Mouse (Mus musculus): Measurements from ENCODE around the gene Olfr513. TPM values are rescaled to one million over a fixed set of nuclear protein-coding genes. Genes with fewer than 3 reads are reported as not detected.

The Olfr513 gene
- polyA plus RNA-seq (2015; fragmentation: Nextera tagmentation; extraction: Ambion mirVana), result not detected in 2 replicates

- WGBS, result 61% methylated on average over 1 of the region's 1 CpGs
- no peaks in the 10 kb centered on the region for H3K4me1 ChIP-seq (ENCODE audit: control insufficient read depth, insufficient read depth, low read length)
- no peak within 1 kb of the TSS for H3K4me3 ChIP-seq (ENCODE audit: low read length)
- ATAC-seq, result no peak
- no peak within 1 kb of the TSS for H3K4me2 ChIP-seq (ENCODE audit: low read depth, low read length)
- H3K27ac ChIP-seq (ENCODE audit: low read length), result no peak within 1 kb of the TSS
- H3K9me3 ChIP-seq (ENCODE audit: control insufficient read depth, low read length), result no peaks in the 10 kb centered on the region
- H3K36me3 ChIP-seq (ENCODE audit: control insufficient read depth, insufficient read depth, low read length), result no peaks in the 10 kb centered on the region
- no peaks in the 10 kb centered on the region for H3K27me3 ChIP-seq (replicated peaks; ENCODE audit: control insufficient read depth, insufficient read depth, low read length)
- no peak within 1 kb of the TSS for H3K9ac ChIP-seq (ENCODE audit: low read depth, low read length)
Measured at GRCm38 (mm10) chr7:108750673-108751072, at the start of gene Olfr513. Gene Olfr513, plus strand, starts transcription at chr7:108750973.

GRCm38 (mm10) chr7:108713020-108713419 is 37.8 kb upstream of the Olfr513 start, which contains the start of gene Olfr512:
Gene Olfr512, plus strand, starts transcription at chr7:108713320.
- Histone ChIP-seq H3K4me2 (ENCODE audit: low read depth, low read length) (no peak within 1 kb of the TSS), H3K27me3 (replicated peaks; ENCODE audit: control insufficient read depth, insufficient read depth, low read length) (no peaks in the 10 kb centered on the region), H3K36me3 (ENCODE audit: control insufficient read depth, insufficient read depth, low read length) (no peaks in the 10 kb centered on the region), H3K4me3 (ENCODE audit: low read length) (no peak within 1 kb of the TSS), H3K4me1 (ENCODE audit: control insufficient read depth, insufficient read depth, low read length) (no peaks in the 10 kb centered on the region), H3K9ac (ENCODE audit: low read depth, low read length) (no peak within 1 kb of the TSS), H3K9me3 (ENCODE audit: control insufficient read depth, low read length) (no peaks in the 10 kb centered on the region), H3K27ac (ENCODE audit: low read length) (no peak within 1 kb of the TSS)
- ATAC-seq, result no peak

DNA sequence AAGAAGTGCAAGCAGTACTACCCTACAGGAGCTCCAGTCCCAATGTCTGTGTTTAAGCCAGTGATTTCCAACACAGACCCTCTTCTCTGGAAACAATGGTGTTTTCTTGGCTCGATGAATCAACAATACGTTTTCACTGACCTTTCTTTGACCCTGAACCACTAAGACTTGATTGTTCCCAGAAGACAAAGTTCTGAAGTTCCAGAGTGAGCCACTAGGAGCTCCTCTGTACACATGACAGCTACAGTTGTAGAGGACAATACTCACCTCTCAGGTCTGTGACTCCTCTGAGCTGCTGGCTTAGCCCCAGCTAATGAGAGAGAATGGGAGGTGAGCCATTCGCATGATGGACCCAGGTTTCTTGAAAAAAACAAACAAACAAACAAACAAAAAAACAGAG is 9.6 kb downstream of the Olfr513 start:
- Histone ChIP-seq H3K4me2 (ENCODE audit: low read depth, low read length) (no peak overlapping the region), H3K27me3 (replicated peaks; ENCODE audit: control insufficient read depth, insufficient read depth, low read length) (no peaks in the 10 kb centered on the region), H3K4me1 (ENCODE audit: control insufficient read depth, insufficient read depth, low read length) (no peaks in the 10 kb centered on the region), H3K27ac (ENCODE audit: low read length) (no peak overlapping the region), H3K9ac (ENCODE audit: low read depth, low read length) (no peak overlapping the region), H3K36me3 (ENCODE audit: control insufficient read depth, insufficient read depth, low read length) (no peaks in the 10 kb centered on the region), H3K9me3 (ENCODE audit: control insufficient read depth, low read length) (no peaks in the 10 kb centered on the region), H3K4me3 (ENCODE audit: low read length) (no peak overlapping the region)
- no peak for ATAC-seq
- WGBS, result 34% methylated on average over 3 of the region's 3 CpGs

DNA sequence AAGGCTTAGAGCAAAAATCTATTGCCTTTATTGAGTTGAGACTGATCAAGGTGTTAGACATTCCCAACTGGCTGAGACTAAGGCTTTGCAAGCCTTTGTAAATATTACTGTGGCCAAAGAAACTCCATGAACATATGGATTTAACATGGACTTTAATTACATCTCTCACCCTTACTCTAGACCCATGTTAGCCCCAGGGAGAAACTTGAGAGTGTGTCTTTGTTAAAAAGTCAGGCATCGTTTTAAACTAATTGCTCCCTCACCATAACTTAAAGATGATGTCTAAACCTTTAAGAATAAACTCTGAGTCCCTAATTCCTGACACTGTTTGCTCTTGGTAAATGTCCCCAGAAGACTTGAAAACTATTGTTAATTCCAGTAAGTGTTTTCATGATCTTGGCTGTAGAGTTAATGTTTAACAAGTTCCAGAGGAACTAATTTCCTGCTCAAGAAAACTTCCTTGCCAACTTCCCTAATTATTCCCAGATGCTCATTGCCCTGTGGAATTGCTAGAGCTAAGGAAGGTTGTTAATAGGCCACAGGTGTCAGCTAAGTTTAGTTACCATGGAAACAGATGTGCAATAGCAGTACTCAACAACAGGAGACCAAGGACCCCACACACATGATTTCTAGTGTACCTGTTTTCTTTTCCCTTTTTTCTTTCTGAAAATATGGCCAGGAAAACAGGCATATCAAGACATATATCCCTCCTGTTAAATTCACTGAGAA is 46.6 kb downstream of the Olfr513 start:
- no peak overlapping the region for H3K27ac ChIP-seq (ENCODE audit: low read length)
- WGBS, result 47% methylated on average over 1 of the region's 1 CpGs
- no peak for ATAC-seq
- H3K4me1 ChIP-seq (ENCODE audit: control insufficient read depth, insufficient read depth, low read length), result no peaks in the 10 kb centered on the region
- H3K9ac ChIP-seq (ENCODE audit: low read depth, low read length), result no peak overlapping the region
- H3K36me3 ChIP-seq (ENCODE audit: control insufficient read depth, insufficient read depth, low read length), result no peaks in the 10 kb centered on the region
- no peak overlapping the region for H3K4me3 ChIP-seq (ENCODE audit: low read length)
- no peaks in the 10 kb centered on the region for H3K27me3 ChIP-seq (replicated peaks; ENCODE audit: control insufficient read depth, insufficient read depth, low read length)
- no peak overlapping the region for H3K4me2 ChIP-seq (ENCODE audit: low read depth, low read length)
- no peaks in the 10 kb centered on the region for H3K9me3 ChIP-seq (ENCODE audit: control insufficient read depth, low read length)

Other genes with a start within 250 kb of the Olfr513 start
- gene Olfr502, start 225.9 kb upstream of the Olfr513 start, polyA plus RNA-seq (2015; fragmentation: Nextera tagmentation; extraction: Ambion mirVana), result not detected in 2 replicates
- not detected in 2 replicates for gene Olfr503, start 206.4 kb upstream of the Olfr513 start, polyA plus RNA-seq (2015; fragmentation: Nextera tagmentation; extraction: Ambion mirVana)
- not detected in 2 replicates for gene Olfr504, start 185.2 kb upstream of the Olfr513 start, polyA plus RNA-seq (2015; fragmentation: Nextera tagmentation; extraction: Ambion mirVana)
- gene Olfr506, start 140.2 kb upstream of the Olfr513 start, polyA plus RNA-seq (2015; fragmentation: Nextera tagmentation; extraction: Ambion mirVana), result not detected in 2 replicates
- not detected in 2 replicates for gene Olfr507, start 129.2 kb upstream of the Olfr513 start, polyA plus RNA-seq (2015; fragmentation: Nextera tagmentation; extraction: Ambion mirVana)
- gene Olfr508, start 121.0 kb upstream of the Olfr513 start, polyA plus RNA-seq (2015; fragmentation: Nextera tagmentation; extraction: Ambion mirVana), result not detected in 2 replicates
- not detected in 2 replicates for gene Olfr509, start 99.1 kb upstream of the Olfr513 start, polyA plus RNA-seq (2015; fragmentation: Nextera tagmentation; extraction: Ambion mirVana)
- gene Olfr510, start 84.6 kb upstream of the Olfr513 start, polyA plus RNA-seq (2015; fragmentation: Nextera tagmentation; extraction: Ambion mirVana), result not detected in 2 replicates
- gene Olfr512, start 37.7 kb upstream of the Olfr513 start, polyA plus RNA-seq (2015; fragmentation: Nextera tagmentation; extraction: Ambion mirVana), result not detected in 2 replicates
- gene Olfr514, start 75.0 kb downstream of the Olfr513 start, polyA plus RNA-seq (2015; fragmentation: Nextera tagmentation; extraction: Ambion mirVana), result not detected in 2 replicates
- gene Olfr516, start 99.6 kb downstream of the Olfr513 start, polyA plus RNA-seq (2015; fragmentation: Nextera tagmentation; extraction: Ambion mirVana), result not detected in 2 replicates
- gene Olfr517, start 121.4 kb downstream of the Olfr513 start, polyA plus RNA-seq (2015; fragmentation: Nextera tagmentation; extraction: Ambion mirVana), result not detected in 2 replicates
- gene Olfr518, start 134.0 kb downstream of the Olfr513 start, polyA plus RNA-seq (2015; fragmentation: Nextera tagmentation; extraction: Ambion mirVana), result not detected in 2 replicates
- not detected in 2 replicates for gene Olfr519, start 143.4 kb downstream of the Olfr513 start, polyA plus RNA-seq (2015; fragmentation: Nextera tagmentation; extraction: Ambion mirVana)
- 0.06 TPM in 1 of 2 replicates, not detected in the other for gene Nlrp10, start 179.2 kb downstream of the Olfr513 start, polyA plus RNA-seq (2015; fragmentation: Nextera tagmentation; extraction: Ambion mirVana)
- gene Eif3f, start 183.4 kb downstream of the Olfr513 start, polyA plus RNA-seq (2015; fragmentation: Nextera tagmentation; extraction: Ambion mirVana), result 68.2 TPM in 2 replicates
- gene Tub, start 199.4 kb downstream of the Olfr513 start, polyA plus RNA-seq (2015; fragmentation: Nextera tagmentation; extraction: Ambion mirVana), result 1.8 and 1.9 TPM in 2 replicates